Comparison of ENCODE assay signal across 8 mouse cellular contexts in genomic region chr10:102158809-102159208, GRCm38 (mm10).
A peak's percentile ranks its signal among the peaks of the same experiment; 100 is the strongest.
DNase-seq lines count a peak whose midpoint lies in the region; ATAC-seq and TF ChIP-seq lines count a peak whose summit lies in the region.

No protein-coding gene starts in this region.

- peak overlapping the region; percentile 41; the same call in 1 of the 2 replicates for H3K9ac ChIP-seq in neural tube, embryonic 15.5 days (replicated peaks)

- H3K4me2 ChIP-seq in neural tube, embryonic 15.5 days = peak overlapping the region; percentile 50

- H3K9me3 ChIP-seq in neural tube, embryonic 15.5 days (replicated peaks) = no peaks in the 10 kb centered on the region

- WGBS in neural tube, embryonic 15.5 days = 10% methylated on average over 12 of the region's 12 CpGs

- intact Hi-C loops in left cerebral cortex, adult 2 months (cut with DNase I) = loop anchor here (5.0 kb wide), 2 partner anchors 1417 to 1532 kb away; no protein-coding TSS in a partner anchor

- no peak overlapping the region for H3K27ac ChIP-seq in left cerebral cortex, adult 2 months
- peak overlapping the region; percentile 71 for H3K27ac ChIP-seq in neural tube, embryonic 15.5 days (replicated peaks)

- peak; percentile 87 for ATAC-seq in neural tube, embryonic 15.5 days (ENCODE audit: low FRiP score)

- H3K27me3 ChIP-seq in neural tube, embryonic 15.5 days (replicated peaks) = no peaks in the 10 kb centered on the region

- no peaks in the 10 kb centered on the region for H3K36me3 ChIP-seq in neural tube, embryonic 15.5 days

- peak overlapping the region; percentile 28 for H3K4me3 ChIP-seq in left cerebral cortex, adult 2 months
- H3K4me3 ChIP-seq in neural tube, embryonic 15.5 days (replicated peaks) = peak overlapping the region; percentile 38

- no peaks in the 10 kb centered on the region for H3K4me1 ChIP-seq in neural tube, embryonic 15.5 days

- peak; percentile 3 for DNase-seq in adrenal gland, postnatal 10 days
- DNase-seq in adrenal gland, adult 8-10 months = no peak
- DNase-seq in right cerebral cortex, adult 18-20 months = peak; percentile 5
- DNase-seq in right cerebral cortex, postnatal 14 days = no peak
- DNase-seq in left cerebral cortex, adult 2 months (ENCODE audit: extremely low spot score in 1 of 2, low spot score in 2 of 2) = peak; percentile 14 to 18
- no peak for DNase-seq in thymus, postnatal 36 days
- no peak for DNase-seq in thymus, postnatal 4 days

- no peak for TF ChIP-seq CTCF in left cerebral cortex, adult 2 months (IDR thresholded peaks at IDR 0.05)

Comparison
In these comparisons a context has a peak if more than half of its experiments do, and no peak if none do; other contexts are left out.
1. DNase-seq: peak in adrenal gland, postnatal 10 days (single experiment), right cerebral cortex, adult 18-20 months (single experiment) and left cerebral cortex, adult 2 months (2 of 2); none in adrenal gland, adult 8-10 months (single experiment), right cerebral cortex, postnatal 14 days (single experiment), thymus, postnatal 36 days (0 of 2) and thymus, postnatal 4 days (single experiment).